In genomic region chr3:136748761-136749476, GRCm38 (mm10) we compare ENCODE assay signal across 20 mouse cellular contexts.
A peak's percentile ranks its signal among the peaks of the same experiment; 100 is the strongest.
DNase-seq lines count a peak whose midpoint lies in the region; ATAC-seq and TF ChIP-seq lines count a peak whose summit lies in the region.
"Had no signal": no experiment of that assay in that cellular context is flagged by ENCODE, and none has a peak within 500 bp of the region (broad histone marks: within the 10 kb centered on the region; RNA-seq: fewer than 3 reads in every experiment).

No protein-coding gene starts in this region.

- no peak overlapping the region for H3K4me2 ChIP-seq in forebrain, embryonic 15.5 days (replicated peaks)
- H3K4me2 ChIP-seq in forebrain, embryonic 13.5 days = no peak overlapping the region
- H3K4me2 ChIP-seq in hindbrain, postnatal 0 days (ENCODE audit: low read depth, low read length) = no peak overlapping the region
- H3K4me2 ChIP-seq: embryonic facial prominence, embryonic 13.5 days; heart, embryonic 13.5 days; hindbrain, embryonic 15.5 days had no signal

- WGBS in forebrain, embryonic 15.5 days = 55% methylated on average over 6 of the region's 6 CpGs
- WGBS in forebrain, embryonic 13.5 days = 56% methylated on average over 6 of the region's 6 CpGs
- 66% methylated on average over 6 of the region's 6 CpGs for WGBS in hindbrain, postnatal 0 days

- DNase-seq in cerebellum, adult 9-10 months = peak; percentile 71
- DNase-seq in cerebellum, postnatal 4 days (ENCODE audit: low spot score in 2 of 2) = no peak
- peak; percentile 79 for DNase-seq in brain, adult 2 months (ENCODE audit: low read depth, low spot score)
- DNase-seq in retina, embryonic 14.5 days (ENCODE audit: low spot score) = peak; percentile 85
- DNase-seq in hindbrain, postnatal 0 days (ENCODE audit: low spot score) = no peak
- DNase-seq: adrenal gland, adult 2 months; adrenal gland, postnatal 25 days; embryo, embryonic 11 days; gastrocnemius, postnatal 36 days; heart, adult 11 months; heart, postnatal 36 days; kidney, adult 8-10 months had no signal

- H3K4me3 ChIP-seq in forebrain, embryonic 15.5 days = no peak overlapping the region
- no peak overlapping the region for H3K4me3 ChIP-seq in forebrain, embryonic 13.5 days
- no peak overlapping the region for H3K4me3 ChIP-seq in hindbrain, postnatal 0 days (ENCODE audit: low read length)
- H3K4me3 ChIP-seq: embryonic facial prominence, embryonic 13.5 days; heart, embryonic 13.5 days; hindbrain, embryonic 15.5 days had no signal

- H3K4me1 ChIP-seq in forebrain, embryonic 15.5 days = peaks cover 35% of the 10 kb centered on the region
- H3K4me1 ChIP-seq in forebrain, embryonic 13.5 days = peaks cover 44% of the 10 kb centered on the region
- 0 out of 2 replicates have a peak, but pooled peaks cover 12% of the 10 kb centered on the region for H3K4me1 ChIP-seq in hindbrain, postnatal 0 days (ENCODE audit: insufficient read depth, low read length)

- no peaks in the 10 kb centered on the region for H3K9me3 ChIP-seq in forebrain, embryonic 15.5 days
- H3K9me3 ChIP-seq in forebrain, embryonic 13.5 days (replicated peaks) = no peaks in the 10 kb centered on the region
- no peaks in the 10 kb centered on the region for H3K9me3 ChIP-seq in hindbrain, postnatal 0 days (ENCODE audit: low read length)
- H3K9me3 ChIP-seq: embryonic facial prominence, embryonic 13.5 days; heart, embryonic 13.5 days; hindbrain, embryonic 15.5 days had no signal

- H3K27ac ChIP-seq in forebrain, embryonic 15.5 days (replicated peaks) = no peak overlapping the region
- no peak overlapping the region for H3K27ac ChIP-seq in forebrain, embryonic 13.5 days
- H3K27ac ChIP-seq in hindbrain, postnatal 0 days = no peak overlapping the region
- H3K27ac ChIP-seq: embryonic facial prominence, embryonic 13.5 days; heart, embryonic 13.5 days; hindbrain, embryonic 15.5 days had no signal

- H3K9ac ChIP-seq in forebrain, embryonic 15.5 days (replicated peaks) = no peak overlapping the region
- H3K9ac ChIP-seq in forebrain, embryonic 13.5 days = no peak overlapping the region
- no peak overlapping the region for H3K9ac ChIP-seq in hindbrain, postnatal 0 days (replicated peaks; ENCODE audit: low read length)
- H3K9ac ChIP-seq: embryonic facial prominence, embryonic 13.5 days; heart, embryonic 13.5 days; hindbrain, embryonic 15.5 days had no signal

- ATAC-seq in forebrain, embryonic 15.5 days (replicated peaks) = peak; percentile 29; the same call in 1 of the 2 replicates
- ATAC-seq in forebrain, embryonic 13.5 days = no peak
- ATAC-seq in hindbrain, postnatal 0 days = no peak; the same call in 1 of the 2 replicates
- ATAC-seq: inflammation-experienced regulatory T-cells, adult 6 months; intestine, postnatal 0 days had no signal

- TF ChIP-seq CTCF in hindbrain, postnatal 0 days (IDR thresholded peaks at IDR 0.05; ENCODE audit: low read depth) = no peak

- H3K27me3 ChIP-seq in forebrain, embryonic 15.5 days = no peaks in the 10 kb centered on the region
- H3K27me3 ChIP-seq in forebrain, embryonic 13.5 days = no peaks in the 10 kb centered on the region
- no peaks in the 10 kb centered on the region for H3K27me3 ChIP-seq in hindbrain, postnatal 0 days (ENCODE audit: insufficient read depth, low read length)
- H3K27me3 ChIP-seq: CH12.LX; embryonic facial prominence, embryonic 13.5 days; heart, embryonic 13.5 days; hindbrain, embryonic 15.5 days had no signal

- H3K36me3 ChIP-seq in forebrain, embryonic 15.5 days = no peaks in the 10 kb centered on the region
- no peaks in the 10 kb centered on the region for H3K36me3 ChIP-seq in forebrain, embryonic 13.5 days (ENCODE audit: poor library complexity, severe bottlenecking)
- no peaks in the 10 kb centered on the region for H3K36me3 ChIP-seq in hindbrain, postnatal 0 days (ENCODE audit: insufficient read depth, low read length)
- H3K36me3 ChIP-seq: embryonic facial prominence, embryonic 13.5 days; heart, embryonic 13.5 days; hindbrain, embryonic 15.5 days had no signal

Comparison
In these comparisons a context has a peak if more than half of its experiments do, and no peak if none do; other contexts are left out.
1. DNase-seq: peak in cerebellum, adult 9-10 months (single experiment), brain, adult 2 months (single experiment) and retina, embryonic 14.5 days (single experiment); none in cerebellum, postnatal 4 days (0 of 2) and hindbrain, postnatal 0 days (single experiment).